Mouse (Mus musculus) hindbrain, embryonic 10.5 days (tissue): ENCODE data around the gene Wdr82. TPM values are rescaled to one million over a fixed set of nuclear protein-coding genes. Genes with fewer than 3 reads are reported as not detected.
A peak's percentile ranks its signal among the peaks of the same experiment; 100 is the strongest.

ENCODE experiments used
- DNase-seq: peaks from one replicate; pipeline ENCODE4 v3.0.0-alpha.2; 2017; ENCODE audit warnings: low spot score
- H3K27ac ChIP-seq: fragments of 300-500 bp; sonication (generic); 2 replicates; pipeline ENCODE4 v1.5.1; 2016; ENCODE audit warnings: mild to moderate bottlenecking, moderate library complexity
- H3K27me3 ChIP-seq: fragments of 300-500 bp; sonication (generic); 2 replicates; pipeline ENCODE4 v1.6.1; 2016; ENCODE audit warnings: mild to moderate bottlenecking; ENCODE audit not compliant: poor library complexity, insufficient read depth, severe bottlenecking
- H3K36me3 ChIP-seq: fragments of 300-500 bp; sonication (generic); 2 replicates; pipeline ENCODE4 v1.6.1; 2016; ENCODE audit warnings: mild to moderate bottlenecking, moderate library complexity
- H3K4me1 ChIP-seq: fragments of 300-500 bp; sonication (generic); replicated peaks from 2 replicates; pipeline ENCODE4 v1.6.1; 2016; ENCODE audit warnings: mild to moderate bottlenecking
- H3K4me3 ChIP-seq: fragments of 300-500 bp; sonication (generic); 2 replicates; pipeline ENCODE4 v1.5.1; 2016; ENCODE audit warnings: mild to moderate bottlenecking, moderate library complexity
- H3K9me3 ChIP-seq: fragments of 300-500 bp; sonication (generic); 2 replicates; pipeline ENCODE4 v1.6.1; 2016; ENCODE audit warnings: mild to moderate bottlenecking, moderate library complexity
- WGBS: fragments of 180-500 bp; shearing (Covaris S2); methylation state at CpG from one replicate; pipeline ENCODE4 v1.1.7; 2016; 5-methylcytosine and 5-hydroxymethylcytosine counted together
- microRNA counts: library from miRNA; unstranded; fragments of <30 nt; microRNA quantifications from one replicate; lab custom pipeline; 2017
- polyA plus RNA-seq: library from polyadenylated mRNA; unstranded; fragments of >200 nt; fragmentation: Nextera tagmentation; extraction: Ambion mirVana; gene quantifications from 2 replicates; pipeline ENCODE4 v1.2.1, GENCODE M21; 2016

Wdr82 gene
- polyA plus RNA-seq, 1 experiment from 2014 or later, result 29.9 TPM

GRCm38 (mm10) chr9:106236156-106236817 lies 65.6 kb downstream of the Wdr82 start:
- no peaks in the 10 kb centered on the region for H3K4me1 ChIP-seq
- WGBS, result 91% methylated on average over 23 of the region's 23 CpGs
- H3K4me3 ChIP-seq, result no peak overlapping the region
- H3K27ac ChIP-seq, result no peak overlapping the region
- peaks cover 90% of the 10 kb centered on the region for H3K36me3 ChIP-seq
- H3K9me3 ChIP-seq, result no peaks in the 10 kb centered on the region
- DNase-seq, result no peak
- no peaks in the 10 kb centered on the region for H3K27me3 ChIP-seq

GRCm38 (mm10) chr9:106236818-106237211 lies 66.1 kb downstream of the Wdr82 start:
- 89% methylated on average over 3 of the region's 3 CpGs for WGBS
- H3K4me3 ChIP-seq, result no peak overlapping the region
- H3K27ac ChIP-seq, result no peak overlapping the region
- no peaks in the 10 kb centered on the region for H3K4me1 ChIP-seq
- H3K9me3 ChIP-seq, result no peaks in the 10 kb centered on the region
- peaks cover 96% of the 10 kb centered on the region for H3K36me3 ChIP-seq
- DNase-seq, result no peak
- H3K27me3 ChIP-seq, result no peaks in the 10 kb centered on the region

GRCm38 (mm10) chr9:106237401-106237800 lies 66.7 kb downstream of the Wdr82 start:
- H3K4me3 ChIP-seq, result no peak overlapping the region
- no peaks in the 10 kb centered on the region for H3K4me1 ChIP-seq
- 88% methylated on average over 8 of the region's 8 CpGs for WGBS
- H3K9me3 ChIP-seq, result no peaks in the 10 kb centered on the region
- H3K27ac ChIP-seq, result no peak overlapping the region
- H3K36me3 ChIP-seq, result peaks cover 100% of the 10 kb centered on the region
- no peaks in the 10 kb centered on the region for H3K27me3 ChIP-seq
- no peak for DNase-seq

GRCm38 (mm10) chr9:106237878-106238277 lies 67.2 kb downstream of the Wdr82 start:
- Histone ChIP-seq H3K4me1 (0 out of 2 replicates have a peak, but pooled peaks cover under 1% of the 10 kb centered on the region), H3K4me3 (no peak overlapping the region), H3K27me3 (no peaks in the 10 kb centered on the region), H3K36me3 (peaks cover 100% of the 10 kb centered on the region), H3K27ac (no peak overlapping the region), H3K9me3 (no peaks in the 10 kb centered on the region)
- 93% methylated on average over 10 of the region's 10 CpGs for WGBS
- no peak for DNase-seq

MicroRNAs encoded within 50 kb of the gene (microRNA counts, 519-probe panel; counts per million panel counts)
- 4,487 counts per million, percentile 91 among the panel's probes with 10 or more counts for microRNA mmu-let-7g (lab: Ali Mortazavi, UCI)

Other genes starting within 250 kb of the Wdr82 start
- gene Col6a5, start 210.3 kb upstream of the Wdr82 start, polyA plus RNA-seq, result 0.07 TPM in 2 replicates
- gene Col6a4, start 74.1 kb upstream of the Wdr82 start, polyA plus RNA-seq, result 0.10 and 0.26 TPM in 2 replicates
- gene Glyctk, start 12.8 kb upstream of the Wdr82 start, polyA plus RNA-seq, result 2.9 and 4.5 TPM in 2 replicates
- 47.3 and 48.6 TPM in 2 replicates for gene Ppm1m, start 28.8 kb downstream of the Wdr82 start, polyA plus RNA-seq
- 65.9 and 71.3 TPM in 2 replicates for gene Twf2, start 32.2 kb downstream of the Wdr82 start, polyA plus RNA-seq
- gene Tlr9, start 51.7 kb downstream of the Wdr82 start, polyA plus RNA-seq, result not detected in 2 replicates
- 60.4 and 78.6 TPM in 2 replicates for gene Alas1, start 77.7 kb downstream of the Wdr82 start, polyA plus RNA-seq
- 36.7 and 41.8 TPM in 2 replicates for gene Poc1a, start 110.1 kb downstream of the Wdr82 start, polyA plus RNA-seq
- gene Dusp7, start 197.7 kb downstream of the Wdr82 start, polyA plus RNA-seq, result 16.1 and 16.6 TPM in 2 replicates